Mouse (Mus musculus) embryonic facial prominence, embryonic 12.5 days (tissue): ENCODE data around the gene Wrap53. TPM values are rescaled to one million over a fixed set of nuclear protein-coding genes. Genes with fewer than 3 reads are reported as not detected.

Experiments
- ATAC-seq: fragments of 200-750 bp; cut with Nextera tagmentation; 2 replicates; pipeline ENCODE4 v1.8.0; 2017; ENCODE audit not compliant: insufficient number of reproducible peaks, insufficient read depth, low FRiP score, low TSS enrichment
- H3K27ac ChIP-seq: fragments of 300-500 bp; sonication (generic); 2 replicates; pipeline ENCODE4 v1.5.1; 2016; ENCODE audit warnings: mild to moderate bottlenecking
- H3K27me3 ChIP-seq: fragments of 300-500 bp; sonication (generic); 2 replicates; pipeline ENCODE4 v1.6.1; 2016; ENCODE audit warnings: mild to moderate bottlenecking, moderate library complexity
- H3K36me3 ChIP-seq: fragments of 300-500 bp; sonication (generic); 2 replicates; pipeline ENCODE4 v1.6.1; 2016; ENCODE audit warnings: mild to moderate bottlenecking
- H3K4me1 ChIP-seq: fragments of 300-500 bp; sonication (generic); 2 replicates; pipeline ENCODE4 v1.6.1; 2016
- H3K4me2 ChIP-seq: fragments of 300-500 bp; sonication (generic); replicated peaks from 2 replicates; pipeline ENCODE4 v1.6.1; 2016; ENCODE audit warnings: mild to moderate bottlenecking, moderate library complexity
- H3K4me3 ChIP-seq: fragments of 300-500 bp; sonication (generic); 2 replicates; pipeline ENCODE4 v1.5.1; 2016; ENCODE audit warnings: mild to moderate bottlenecking
- H3K9ac ChIP-seq: fragments of 300-500 bp; sonication (generic); 2 replicates; pipeline ENCODE4 v1.6.1; 2016; ENCODE audit warnings: mild to moderate bottlenecking, moderate library complexity
- H3K9me3 ChIP-seq: fragments of 300-500 bp; sonication (generic); 2 replicates; pipeline ENCODE4 v1.6.1; 2016; ENCODE audit warnings: mild to moderate bottlenecking, moderate library complexity
- WGBS: fragments of 180-500 bp; shearing (Covaris S2); methylation state at CpG from one replicate; pipeline ENCODE4 v1.1.7; 2016; 5-methylcytosine and 5-hydroxymethylcytosine counted together
- polyA plus RNA-seq: library from polyadenylated mRNA; unstranded; fragments of >200 nt; fragmentation: Nextera tagmentation; extraction: Ambion mirVana; gene quantifications from 2 replicates; pipeline ENCODE4 v1.2.1, GENCODE M21; 2016

Wrap53 gene
- polyA plus RNA-seq, 1 experiment from 2014 or later = 29.4 TPM

DNA sequence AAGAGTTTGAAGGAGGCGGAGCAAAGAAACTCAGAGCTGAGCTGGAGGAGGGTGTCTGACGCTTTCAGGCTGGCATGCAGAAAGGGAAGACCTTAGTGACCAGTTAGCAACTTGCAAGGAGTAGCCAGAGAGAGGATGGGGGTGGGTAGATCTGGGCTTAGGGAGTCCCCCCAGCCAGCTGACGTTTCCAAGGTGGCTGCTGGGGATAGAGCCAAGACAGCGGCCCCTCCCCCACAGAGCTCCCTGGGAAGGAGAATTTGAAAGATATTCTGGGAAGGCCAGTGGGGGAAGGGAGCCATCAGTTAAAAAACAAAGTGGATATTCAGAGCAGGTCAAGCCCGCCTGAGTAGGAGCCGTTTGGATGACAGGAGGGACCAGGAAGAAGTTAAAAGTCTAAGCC is 20.0 kb upstream of the Wrap53 start:
- no peak overlapping the region for H3K4me3 ChIP-seq
- peaks cover 29% of the 10 kb centered on the region for H3K4me1 ChIP-seq
- 10% methylated on average over 6 of the region's 6 CpGs for WGBS
- H3K4me2 ChIP-seq = peak overlapping the region; percentile 25
- peak overlapping the region; percentile 64 for H3K27ac ChIP-seq
- H3K27me3 ChIP-seq = peaks cover 10% of the 10 kb centered on the region; the same call in 1 of the 2 replicates
- H3K36me3 ChIP-seq = no peaks in the 10 kb centered on the region
- H3K9ac ChIP-seq = no peak overlapping the region
- ATAC-seq = peak; percentile 65; the same call in 1 of the 2 replicates
- H3K9me3 ChIP-seq = no peaks in the 10 kb centered on the region

DNA sequence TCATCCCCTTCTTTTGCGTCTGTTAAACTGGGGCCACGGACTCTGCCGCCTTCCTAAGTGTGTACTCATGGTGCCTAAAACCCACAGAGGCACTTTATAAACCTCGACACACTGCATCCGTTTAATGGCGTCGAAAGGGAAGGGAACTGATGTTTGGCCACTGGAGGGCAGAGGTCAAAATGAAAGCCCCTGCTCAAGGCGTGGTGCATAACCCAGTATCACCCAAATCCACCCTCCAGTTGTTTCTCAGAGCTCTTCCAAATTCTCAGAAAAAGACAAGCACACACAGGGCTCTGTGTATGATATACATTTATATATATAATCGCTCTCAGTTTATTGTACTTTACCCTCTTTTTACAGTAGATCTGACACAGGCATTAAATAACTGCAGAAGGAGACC is 19.4 kb upstream of the Wrap53 start:
- ATAC-seq = no peak
- Histone ChIP-seq H3K4me2 (peak overlapping the region; percentile 25), H3K9ac (no peak overlapping the region), H3K9me3 (no peaks in the 10 kb centered on the region), H3K27me3 (peaks cover 5% of the 10 kb centered on the region; the same call in 1 of the 2 replicates), H3K4me1 (peaks cover 22% of the 10 kb centered on the region), H3K36me3 (0 out of 2 replicates have a peak, but pooled peaks cover 5% of the 10 kb centered on the region), H3K27ac (peak overlapping the region; percentile 64; the same call in 1 of the 2 replicates), H3K4me3 (no peak overlapping the region)
- WGBS = 6% methylated on average over 9 of the region's 9 CpGs

DNA sequence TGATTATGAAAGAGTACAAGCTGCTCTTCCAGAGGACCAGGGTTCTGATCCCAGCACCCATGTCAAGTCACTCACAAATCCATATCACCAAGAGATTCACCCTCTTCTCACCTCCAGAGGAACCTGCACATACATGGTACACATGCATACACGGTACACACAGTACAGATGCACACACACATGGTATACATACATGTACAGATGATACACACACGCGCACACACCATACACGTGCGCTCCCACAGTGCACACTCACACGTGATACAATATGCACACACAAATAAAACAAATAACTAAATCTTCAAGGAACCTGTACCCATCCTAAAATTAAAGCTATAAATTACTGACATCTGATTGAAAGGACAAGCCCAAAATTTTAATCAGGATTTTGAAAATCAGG is 14.8 kb upstream of the Wrap53 start:
- Histone ChIP-seq H3K9me3 (no peaks in the 10 kb centered on the region), H3K27me3 (no peaks in the 10 kb centered on the region), H3K36me3 (peaks cover 37% of the 10 kb centered on the region), H3K27ac (no peak overlapping the region), H3K4me3 (no peak overlapping the region), H3K4me1 (peaks cover 6% of the 10 kb centered on the region), H3K9ac (no peak overlapping the region), H3K4me2 (no peak overlapping the region)
- ATAC-seq = no peak
- 97% methylated on average over 6 of the region's 6 CpGs for WGBS

- Histone ChIP-seq H3K27ac (no peak overlapping the region), H3K36me3 (peaks cover 58% of the 10 kb centered on the region), H3K4me1 (no peaks in the 10 kb centered on the region), H3K27me3 (no peaks in the 10 kb centered on the region), H3K9ac (no peak overlapping the region), H3K4me2 (no peak overlapping the region), H3K4me3 (no peak overlapping the region), H3K9me3 (no peaks in the 10 kb centered on the region)
- no peak for ATAC-seq
- WGBS = 89% methylated on average over 4 of the region's 4 CpGs
Observed at GRCm38 (mm10) chr11:69592799-69593198, 12.7 kb upstream of the Wrap53 start.

- Histone ChIP-seq H3K9me3 (no peaks in the 10 kb centered on the region), H3K9ac (no peak overlapping the region), H3K36me3 (peaks cover 65% of the 10 kb centered on the region), H3K4me3 (0 out of 2 replicates have a peak overlapping the region, but pooled peaks have one; percentile 2), H3K27ac (no peak overlapping the region), H3K27me3 (no peaks in the 10 kb centered on the region), H3K4me1 (no peaks in the 10 kb centered on the region), H3K4me2 (no peak overlapping the region)
- 85% methylated on average over 7 of the region's 7 CpGs for WGBS
- no peak for ATAC-seq
Observed at GRCm38 (mm10) chr11:69591899-69592637, 12.0 kb upstream of the Wrap53 start.

- Histone ChIP-seq H3K4me2 (no peak overlapping the region), H3K4me3 (no peak overlapping the region), H3K27ac (no peak overlapping the region), H3K9me3 (no peaks in the 10 kb centered on the region), H3K36me3 (peaks cover 70% of the 10 kb centered on the region), H3K4me1 (no peaks in the 10 kb centered on the region), H3K9ac (no peak overlapping the region), H3K27me3 (no peaks in the 10 kb centered on the region)
- no peak for ATAC-seq
- 86% methylated on average over 3 of the region's 3 CpGs for WGBS
Observed at GRCm38 (mm10) chr11:69591424-69591823, 11.4 kb upstream of the Wrap53 start.

- H3K4me1 ChIP-seq = no peaks in the 10 kb centered on the region
- peaks cover 71% of the 10 kb centered on the region for H3K36me3 ChIP-seq
- 94% methylated on average over 8 of the region's 8 CpGs for WGBS
- no peak overlapping the region for H3K4me3 ChIP-seq
- H3K9me3 ChIP-seq = no peaks in the 10 kb centered on the region
- no peak overlapping the region for H3K27ac ChIP-seq
- no peak for ATAC-seq
- H3K4me2 ChIP-seq = no peak overlapping the region
- no peaks in the 10 kb centered on the region for H3K27me3 ChIP-seq
- H3K9ac ChIP-seq = no peak overlapping the region
Observed at GRCm38 (mm10) chr11:69590622-69591021, 10.6 kb upstream of the Wrap53 start.

GRCm38 (mm10) chr11:69589207-69589834 is 9.3 kb upstream of the Wrap53 start:
- Histone ChIP-seq H3K9ac (no peak overlapping the region), H3K27ac (no peak overlapping the region), H3K36me3 (peaks cover 69% of the 10 kb centered on the region), H3K27me3 (no peaks in the 10 kb centered on the region), H3K4me1 (no peaks in the 10 kb centered on the region; the same call in 1 of the 2 replicates), H3K9me3 (no peaks in the 10 kb centered on the region), H3K4me3 (no peak overlapping the region), H3K4me2 (no peak overlapping the region)
- ATAC-seq = no peak
- 90% methylated on average over 22 of the region's 22 CpGs for WGBS

DNA sequence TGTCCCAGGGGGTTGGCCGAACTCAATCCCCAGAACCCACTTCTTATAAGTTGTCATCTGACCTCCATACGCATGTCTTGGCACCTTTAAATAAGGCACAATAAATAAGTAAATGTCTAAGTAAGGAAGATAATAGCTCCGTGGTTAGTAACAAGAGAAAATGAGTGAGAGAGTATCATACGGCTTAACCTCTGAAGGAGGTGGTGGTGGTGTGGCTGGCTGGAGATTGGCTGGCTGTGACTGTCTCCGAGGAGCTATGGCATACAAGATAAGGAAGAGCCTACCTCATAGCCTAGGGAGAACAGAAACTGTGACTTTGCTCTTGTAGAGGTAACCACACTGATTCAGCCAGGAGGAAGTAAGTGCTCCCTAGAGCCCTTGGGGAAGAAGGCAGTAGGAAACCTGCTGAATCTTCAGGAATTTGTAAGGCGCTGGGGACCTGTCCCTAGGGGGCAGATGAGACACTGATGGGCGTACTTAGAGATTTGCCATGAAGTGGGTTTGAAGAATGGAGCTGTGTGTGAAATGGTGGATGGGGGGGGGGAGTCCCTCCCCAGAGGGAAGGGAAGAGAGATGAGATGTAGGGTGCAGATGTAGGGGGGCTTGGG is 5.8 kb upstream of the Wrap53 start:
- H3K36me3 ChIP-seq = peaks cover 47% of the 10 kb centered on the region
- no peak overlapping the region for H3K4me3 ChIP-seq
- H3K4me2 ChIP-seq = no peak overlapping the region
- peaks cover 7% of the 10 kb centered on the region for H3K4me1 ChIP-seq
- no peaks in the 10 kb centered on the region for H3K27me3 ChIP-seq
- no peak overlapping the region for H3K27ac ChIP-seq
- H3K9me3 ChIP-seq = no peaks in the 10 kb centered on the region
- H3K9ac ChIP-seq = no peak overlapping the region
- WGBS = 83% methylated on average over 7 of the region's 7 CpGs
- no peak for ATAC-seq

DNA sequence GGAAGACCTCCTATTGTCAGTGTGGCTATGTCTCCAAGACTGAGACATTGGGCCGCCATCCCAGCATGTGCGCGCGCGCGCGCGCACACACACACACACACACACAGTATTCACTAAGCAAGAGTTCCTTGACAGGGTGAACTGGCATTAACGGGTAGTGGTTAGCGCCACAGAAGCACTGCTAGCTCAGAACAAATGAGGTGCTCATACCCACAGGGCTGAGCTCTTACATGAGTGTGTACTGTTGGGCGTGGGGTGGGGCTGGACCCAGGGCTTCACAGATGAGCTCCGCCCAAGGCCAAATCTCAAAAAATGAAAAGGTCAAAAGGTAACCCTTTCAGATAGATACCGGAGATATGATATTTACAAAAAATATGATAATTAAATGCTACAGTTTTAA is 4.9 kb upstream of the Wrap53 start:
- Histone ChIP-seq H3K4me2 (no peak overlapping the region), H3K4me1 (peaks cover 7% of the 10 kb centered on the region), H3K27me3 (no peaks in the 10 kb centered on the region), H3K9ac (no peak overlapping the region), H3K9me3 (no peaks in the 10 kb centered on the region), H3K4me3 (no peak overlapping the region), H3K36me3 (peaks cover 38% of the 10 kb centered on the region), H3K27ac (no peak overlapping the region)
- WGBS = 98% methylated on average over 13 of the region's 13 CpGs
- no peak for ATAC-seq

- Histone ChIP-seq H3K4me3 (no peak overlapping the region), H3K9ac (no peak overlapping the region), H3K27ac (no peak overlapping the region), H3K4me1 (peaks cover 7% of the 10 kb centered on the region), H3K36me3 (peaks cover 29% of the 10 kb centered on the region), H3K9me3 (no peaks in the 10 kb centered on the region), H3K27me3 (no peaks in the 10 kb centered on the region), H3K4me2 (no peak overlapping the region)
- no peak for ATAC-seq
- 81% methylated on average over 7 of the region's 7 CpGs for WGBS
Observed at GRCm38 (mm10) chr11:69584008-69584407, 4.0 kb upstream of the Wrap53 start.
